Mouse (Mus musculus): ENCODE results near the gene Zfp189.
"Not testable (repeated sequence)": the region's sequence is repeated elsewhere in the genome, so short reads cannot be mapped to it uniquely, and the experiment has no call there.

The Zfp189 gene

GRCm38 (mm10) chr4:49520572-49521340, at the start of gene Zfp189, which contains the start of gene Mrpl50:
TSS of gene Zfp189 (plus strand) at chr4:49521176.
TSS of gene Mrpl50 (minus strand) at chr4:49521093.
- peak; percentile 98 for DNase-seq

GRCm38 (mm10) chr4:49473435-49474100, 47.4 kb upstream of the Zfp189 start, which contains the start of gene Acnat1:
TSS of gene Acnat1 (minus strand) at chr4:49473912.
- no peak for DNase-seq

- no peak for DNase-seq
Observed at GRCm38 (mm10) chr4:49474583-49474982, 46.4 kb upstream of the Zfp189 start.

GRCm38 (mm10) chr4:49478118-49478877, 42.7 kb upstream of the Zfp189 start:
- DNase-seq, result no peak

- not testable (repeated sequence) for DNase-seq
Observed at GRCm38 (mm10) chr4:49479035-49479434, 41.9 kb upstream of the Zfp189 start.

- DNase-seq, result no peak
Observed at GRCm38 (mm10) chr4:49480104-49480760, 40.7 kb upstream of the Zfp189 start.

- no peak for DNase-seq
Observed at GRCm38 (mm10) chr4:49480896-49481295, 40.1 kb upstream of the Zfp189 start.

- no peak for DNase-seq
Observed at GRCm38 (mm10) chr4:49485442-49485841, 35.5 kb upstream of the Zfp189 start.

GRCm38 (mm10) chr4:49485934-49486650, 34.9 kb upstream of the Zfp189 start:
- DNase-seq, result not testable (repeated sequence)

GRCm38 (mm10) chr4:49503563-49503962, 17.4 kb upstream of the Zfp189 start:
- no peak for DNase-seq

GRCm38 (mm10) chr4:49506386-49506785, 14.6 kb upstream of the Zfp189 start, which contains the start of gene Baat:
TSS of gene Baat (minus strand) at chr4:49506557.
- DNase-seq, result no peak

- no peak for DNase-seq
Observed at GRCm38 (mm10) chr4:49509183-49509582, 11.8 kb upstream of the Zfp189 start.

GRCm38 (mm10) chr4:49510236-49510835, 10.6 kb upstream of the Zfp189 start:
- not testable (repeated sequence) for DNase-seq

GRCm38 (mm10) chr4:49512636-49513035, 8.3 kb upstream of the Zfp189 start:
- DNase-seq, result no peak

GRCm38 (mm10) chr4:49514441-49514840, 6.5 kb upstream of the Zfp189 start:
- no peak for DNase-seq

GRCm38 (mm10) chr4:49519476-49519875, 1.5 kb upstream of the Zfp189 start:
- DNase-seq, result no peak

GRCm38 (mm10) chr4:49521346-49521745, 370 bp downstream of the Zfp189 start:
- no peak for DNase-seq

- peak; percentile 89 for DNase-seq
Observed at GRCm38 (mm10) chr4:49522576-49522975, 1.6 kb downstream of the Zfp189 start.

- DNase-seq, result no peak
Observed at GRCm38 (mm10) chr4:49535036-49535435, 14.1 kb downstream of the Zfp189 start.

GRCm38 (mm10) chr4:49535675-49536294, 14.8 kb downstream of the Zfp189 start:
- DNase-seq, result no peak

- DNase-seq, result no peak
Observed at GRCm38 (mm10) chr4:49536671-49537070, 15.7 kb downstream of the Zfp189 start.
